15 mouse cellular contexts compared by ENCODE assay signal in genomic region chr2:49520409-49520808, GRCm38 (mm10).
"Had no signal": no experiment of that assay in that cellular context is flagged by ENCODE, and none has a peak within 500 bp of the region (broad histone marks: within the 10 kb centered on the region; RNA-seq: fewer than 3 reads in every experiment).

No protein-coding gene starts in this region.

- H3K27me3 ChIP-seq: limb, embryonic 13.5 days; neural tube, embryonic 12.5 days had no signal

- H3K9me3 ChIP-seq: limb, embryonic 13.5 days; midbrain, embryonic 10.5 days; neural tube, embryonic 12.5 days had no signal

- H3K4me3 ChIP-seq: limb, embryonic 13.5 days; midbrain, embryonic 10.5 days; neural tube, embryonic 12.5 days had no signal

- H3K4me1 ChIP-seq: limb, embryonic 13.5 days; midbrain, embryonic 10.5 days; neural tube, embryonic 12.5 days had no signal

- DNase-seq: kidney, postnatal 36 days; layer of hippocampus, adult 9-11 months; layer of hippocampus, postnatal 36 days; left cerebral cortex, postnatal 4 days; lung, embryonic 14.5 days; lung, postnatal 10 days; lung, postnatal 4 days; midbrain, embryonic 14.5 days; thymus, postnatal 25 days had no signal

- H3K27ac ChIP-seq: kidney, postnatal 0 days; limb, embryonic 13.5 days; midbrain, embryonic 10.5 days; neural tube, embryonic 12.5 days; stomach, postnatal 0 days had no signal

- H3K4me2 ChIP-seq: limb, embryonic 13.5 days; liver, embryonic 11.5 days; lung, embryonic 14.5 days; neural tube, embryonic 12.5 days had no signal

- H3K9ac ChIP-seq: limb, embryonic 13.5 days; lung, embryonic 14.5 days; neural tube, embryonic 12.5 days had no signal
